ENCODE assay signal across 8 mouse cellular contexts in genomic region chr6:36810448-36810847, GRCm38 (mm10). TPM values are rescaled to one million over a fixed set of nuclear protein-coding genes. Genes with fewer than 3 reads are reported as not detected.
A peak's percentile ranks its signal among the peaks of the same experiment; 100 is the strongest.
DNase-seq lines count a peak whose midpoint lies in the region; ATAC-seq and TF ChIP-seq lines count a peak whose summit lies in the region.

No protein-coding gene starts in this region.

- no peak overlapping the region for H3K27ac ChIP-seq in lung, embryonic 16.5 days (ENCODE audit: low read length)
- H3K27ac ChIP-seq in limb, embryonic 15.5 days = peak overlapping the region; percentile 97
- peak overlapping the region; percentile 84; the same call in 1 of the 2 replicates for H3K27ac ChIP-seq in stomach, postnatal 0 days (replicated peaks)

- H3K27me3 ChIP-seq in lung, embryonic 16.5 days (ENCODE audit: control insufficient read depth, insufficient read depth, low read depth, low read length) = peaks cover 13% of the 10 kb centered on the region
- H3K27me3 ChIP-seq in limb, embryonic 15.5 days = no peaks in the 10 kb centered on the region
- no peaks in the 10 kb centered on the region for H3K27me3 ChIP-seq in stomach, postnatal 0 days (ENCODE audit: control insufficient read depth, insufficient read depth, low read length)

- H3K4me3 ChIP-seq in lung, embryonic 16.5 days (ENCODE audit: low read length) = peak overlapping the region; percentile 43
- peak overlapping the region; percentile 61 for H3K4me3 ChIP-seq in limb, embryonic 15.5 days
- H3K4me3 ChIP-seq in stomach, postnatal 0 days (ENCODE audit: low read depth, low read length) = peak overlapping the region; percentile 54; the same call in 1 of the 2 replicates

- no peak overlapping the region for H3K9ac ChIP-seq in lung, embryonic 16.5 days (ENCODE audit: low read length)
- no peak overlapping the region for H3K9ac ChIP-seq in limb, embryonic 15.5 days
- peak overlapping the region; percentile 57; the same call in 1 of the 2 replicates for H3K9ac ChIP-seq in stomach, postnatal 0 days (ENCODE audit: low read length)

- H3K36me3 ChIP-seq in lung, embryonic 16.5 days (ENCODE audit: control insufficient read depth, insufficient read depth, low read length) = no peaks in the 10 kb centered on the region
- no peaks in the 10 kb centered on the region for H3K36me3 ChIP-seq in limb, embryonic 15.5 days
- H3K36me3 ChIP-seq in stomach, postnatal 0 days (ENCODE audit: control insufficient read depth, insufficient read depth, low read length) = no peaks in the 10 kb centered on the region

- DNase-seq in cerebellum, postnatal 14 days = peak; percentile 45 to 54
- DNase-seq in cerebellum, adult 9-10 months = no peak
- DNase-seq in lung, postnatal 4 days = no peak
- DNase-seq in stomach, postnatal 0 days (ENCODE audit: low spot score) = no peak
- no peak for DNase-seq in urinary bladder, postnatal 10 days (ENCODE audit: low spot score)

- ATAC-seq in lung, embryonic 16.5 days (ENCODE audit: low read depth) = no peak
- ATAC-seq in limb, embryonic 15.5 days (ENCODE audit: insufficient number of reproducible peaks, low FRiP score, low TSS enrichment, low read depth) = no peak
- no peak; the same call in 1 of the 2 replicates for ATAC-seq in stomach, postnatal 0 days (ENCODE audit: low FRiP score, low TSS enrichment)
- ATAC-seq in inflammation-experienced regulatory T-cells, adult 6 months = no peak

- H3K4me2 ChIP-seq in lung, embryonic 16.5 days (ENCODE audit: low read depth, low read length) = peak overlapping the region; percentile 63
- H3K4me2 ChIP-seq in limb, embryonic 15.5 days = peak overlapping the region; percentile 67
- peak overlapping the region; percentile 69 for H3K4me2 ChIP-seq in stomach, postnatal 0 days (replicated peaks; ENCODE audit: low read depth)

- H3K9me3 ChIP-seq in lung, embryonic 16.5 days (ENCODE audit: control insufficient read depth, low read length) = no peaks in the 10 kb centered on the region
- no peaks in the 10 kb centered on the region for H3K9me3 ChIP-seq in limb, embryonic 15.5 days
- H3K9me3 ChIP-seq in stomach, postnatal 0 days (ENCODE audit: control insufficient read depth, low read length) = no peaks in the 10 kb centered on the region

- no peak for TF ChIP-seq CTCF in stomach, postnatal 0 days (IDR thresholded peaks at IDR 0.05; ENCODE audit: low read depth)

- H3K4me1 ChIP-seq in lung, embryonic 16.5 days (replicated peaks; ENCODE audit: control insufficient read depth, insufficient read depth, low read length) = peaks cover 10% of the 10 kb centered on the region
- peaks cover 10% of the 10 kb centered on the region for H3K4me1 ChIP-seq in limb, embryonic 15.5 days
- no peaks in the 10 kb centered on the region; the same call in 1 of the 2 replicates for H3K4me1 ChIP-seq in stomach, postnatal 0 days (replicated peaks; ENCODE audit: control insufficient read depth, insufficient read depth)

- TF ChIP-seq EP300 in stomach, postnatal 0 days (optimal IDR thresholded peaks at IDR 0.05) = no peak

- 23% methylated on average over 5 of the region's 5 CpGs for WGBS in lung, embryonic 16.5 days
- WGBS in limb, embryonic 15.5 days = 9% methylated on average over 5 of the region's 5 CpGs
- 31% methylated on average over 5 of the region's 5 CpGs for WGBS in stomach, postnatal 0 days

RNA-seq across cellular contexts. Expression of gene Ptn, which starts 0.4 kb away (rescaled TPM):
- polyA plus RNA-seq in lung, embryonic 16.5 days (2015; fragmentation: Nextera tagmentation; extraction: Ambion mirVana) = 115 and 134 TPM in 2 replicates
- polyA plus RNA-seq in limb, embryonic 15.5 days (2015; fragmentation: Nextera tagmentation; extraction: Ambion mirVana) = 592 and 623 TPM in 2 replicates
- polyA plus RNA-seq in stomach, postnatal 0 days (2015; fragmentation: Nextera tagmentation; extraction: Ambion mirVana) = 157 and 183 TPM in 2 replicates
- under 1 TPM in 1 of 3 experiments, not detected in 2; 0.38 TPM for polyA plus RNA-seq in inflammation-experienced regulatory T-cells, adult 6 months (2017; shearing (Covaris generic))

Comparison
In these comparisons a context has a peak if more than half of its experiments do, and no peak if none do; other contexts are left out.
1. DNase-seq: peak in cerebellum, postnatal 14 days (2 of 2); none in cerebellum, adult 9-10 months (single experiment), lung, postnatal 4 days (0 of 2), stomach, postnatal 0 days (single experiment) and urinary bladder, postnatal 10 days (single experiment).
2. RNA of gene Ptn, which starts 0.4 kb away (polyA plus RNA-seq): 592 to 623 TPM in limb, embryonic 15.5 days, 157 to 183 TPM in stomach, postnatal 0 days and 115 to 134 TPM in lung, embryonic 16.5 days; 0.38 TPM in inflammation-experienced regulatory T-cells, adult 6 months; every median in the first group is over 10 times any median in the second.
3. Peak in every context shown above with its lines, with median percentiles within 50 percentile points of each other: H3K4me2 ChIP-seq and H3K4me3 ChIP-seq.